Mouse (Mus musculus): ENCODE results near the gene Mboat7.

DNA sequence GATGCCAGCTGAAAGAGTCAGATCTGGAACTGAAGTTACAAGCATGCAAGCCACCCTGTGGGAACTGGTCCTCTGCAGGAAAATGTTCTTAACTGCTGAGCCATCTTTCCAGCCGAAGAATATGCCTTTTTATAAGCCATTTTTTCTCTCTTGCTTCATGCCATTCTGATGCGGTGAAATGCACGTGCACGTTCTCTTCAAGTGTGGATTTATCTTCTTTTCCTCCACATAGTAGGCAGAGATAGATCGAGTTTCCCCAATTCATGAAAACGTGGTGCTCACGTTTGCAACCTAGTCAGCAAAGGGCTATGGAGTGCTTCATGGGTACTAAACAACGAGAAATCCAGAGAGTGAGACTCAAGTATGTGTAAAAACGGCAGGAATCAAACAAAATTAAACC, 49.5 kb downstream of the Mboat7 start:
- no peak for TF ChIP-seq CTCF (IDR thresholded peaks at IDR 0.05; ENCODE audit: extremely low read depth, insufficient read depth, low read length)
- no peak for TF ChIP-seq POLR2A (IDR thresholded peaks at IDR 0.05; ENCODE audit: extremely low read depth, insufficient read depth, low read length)
